Mouse (Mus musculus) liver (tissue): ENCODE measurements around the gene Kif27.

Experiments
- DNase-seq: peaks from one replicate; pipeline ENCODE4 v3.0.0-alpha.2; 2020; ENCODE audit warnings: mixed read lengths

Gene Kif27

DNA sequence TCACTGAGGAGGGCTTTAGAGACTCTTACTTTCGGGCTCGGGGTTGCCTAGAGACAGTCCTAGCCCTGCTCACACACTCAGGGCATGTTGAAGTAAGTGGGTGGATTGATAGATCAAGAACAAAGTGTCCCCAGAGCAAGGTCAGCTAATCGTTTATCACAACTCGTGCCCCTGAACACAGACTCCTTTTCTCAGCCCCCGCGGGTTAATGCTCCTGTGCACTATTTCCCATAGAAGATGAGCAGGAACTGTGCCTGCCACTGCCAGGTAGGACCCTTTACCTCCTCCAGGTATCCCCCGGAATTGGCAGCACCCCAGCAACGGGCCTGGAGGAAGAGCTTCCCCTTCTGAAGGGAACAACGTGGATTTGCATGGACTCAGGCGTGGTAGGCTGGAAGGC lies 82.7 kb downstream of the Kif27 start:
- no peak for DNase-seq

DNA sequence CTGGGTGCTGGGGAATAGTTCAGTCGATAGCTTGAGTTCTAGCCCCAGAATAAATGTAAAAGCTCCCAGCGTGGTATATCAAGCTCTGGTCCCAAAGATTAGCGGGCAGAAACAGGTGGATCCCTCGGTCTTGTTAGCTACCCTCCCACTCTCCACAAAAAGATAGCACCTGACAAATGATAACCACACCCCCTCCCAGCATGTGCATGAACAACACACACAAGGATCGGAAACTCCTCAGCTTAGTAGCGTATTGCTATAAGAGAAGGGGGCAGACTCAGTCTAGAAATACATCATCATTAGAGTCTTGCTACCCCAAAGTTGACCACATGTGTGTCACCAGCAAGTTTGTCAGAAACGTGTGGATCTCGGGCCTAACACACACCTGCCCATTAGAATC lies 83.3 kb downstream of the Kif27 start, which contains the start of gene Gkap1:
Gkap1 (minus strand) TSS at position 101 of the 400 bp plus-strand sequence.
- DNase-seq: no peak

DNA sequence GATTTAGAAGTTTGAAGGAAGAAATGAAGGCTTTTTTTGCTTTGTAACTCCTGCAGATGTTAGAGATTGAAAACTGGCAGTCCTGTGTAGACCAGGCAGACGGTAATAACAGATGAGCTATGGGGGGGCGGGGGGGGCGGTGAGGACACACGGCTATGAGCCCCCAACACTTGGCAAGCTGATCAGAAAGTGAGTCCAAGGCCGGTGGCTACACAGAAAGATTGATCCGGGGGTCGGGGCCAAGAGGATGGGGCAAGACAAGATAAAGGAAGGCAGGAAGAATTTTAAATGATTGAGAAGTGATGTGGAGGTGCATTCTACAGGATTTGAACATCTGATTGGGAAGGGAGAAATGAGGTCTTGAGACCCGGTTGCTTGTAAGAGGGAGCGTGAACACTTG lies 83.8 kb downstream of the Kif27 start:
- DNase-seq: no peak

GRCm38 (mm10) chr13:58274259-58274991 lies 84.5 kb downstream of the Kif27 start:
- peak; percentile 73 for DNase-seq

DNA sequence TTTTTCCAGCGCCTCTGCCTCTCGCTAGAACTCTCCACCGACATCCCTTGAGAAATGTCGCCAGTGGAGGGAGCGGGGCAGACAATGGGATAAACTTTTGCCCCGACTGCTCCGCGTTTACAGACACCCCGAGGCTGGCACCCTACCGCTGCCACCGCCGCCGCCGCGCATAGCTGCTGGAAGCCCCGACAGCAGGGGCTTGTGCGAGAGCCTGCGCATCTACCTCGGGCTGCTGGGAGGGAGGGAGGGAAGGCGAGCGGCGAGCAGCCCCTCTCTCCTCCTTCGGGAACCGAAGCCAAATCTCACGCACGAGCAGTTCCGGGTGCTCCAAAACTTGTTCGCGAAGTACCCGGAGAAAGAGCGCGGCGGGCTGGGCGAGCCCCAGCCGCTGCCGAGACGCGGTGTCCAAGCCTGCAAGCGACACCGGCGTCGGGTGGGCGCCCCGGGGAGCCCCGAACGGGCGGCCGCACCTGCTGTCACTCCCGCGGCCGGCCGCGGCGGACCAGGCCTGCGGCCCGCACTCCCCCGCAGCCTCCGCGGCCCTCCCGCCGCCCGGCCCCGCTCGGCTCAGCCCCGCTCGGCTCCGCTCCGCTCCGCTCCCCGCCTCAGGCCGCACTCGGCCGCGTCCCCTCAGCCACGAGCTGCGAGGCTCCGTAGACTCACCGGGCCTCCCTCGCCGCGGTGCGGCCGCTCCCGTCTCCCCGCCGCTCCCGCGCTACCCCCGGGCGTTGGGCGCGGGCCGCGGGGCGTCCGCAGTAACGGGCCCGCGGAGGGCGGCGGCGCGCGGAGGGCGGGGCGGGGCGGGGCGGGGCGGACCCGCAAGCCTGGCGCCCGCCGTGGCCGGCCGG lies 85.3 kb downstream of the Kif27 start:
- DNase-seq: peak; percentile 17

GRCm38 (mm10) chr13:58266864-58267263 lies 92.1 kb downstream of the Kif27 start:
- no peak for DNase-seq

GRCm38 (mm10) chr13:58263546-58263945 lies 95.4 kb downstream of the Kif27 start:
- DNase-seq: no peak

GRCm38 (mm10) chr13:58261674-58262073 lies 97.2 kb downstream of the Kif27 start:
- DNase-seq: no peak

DNA sequence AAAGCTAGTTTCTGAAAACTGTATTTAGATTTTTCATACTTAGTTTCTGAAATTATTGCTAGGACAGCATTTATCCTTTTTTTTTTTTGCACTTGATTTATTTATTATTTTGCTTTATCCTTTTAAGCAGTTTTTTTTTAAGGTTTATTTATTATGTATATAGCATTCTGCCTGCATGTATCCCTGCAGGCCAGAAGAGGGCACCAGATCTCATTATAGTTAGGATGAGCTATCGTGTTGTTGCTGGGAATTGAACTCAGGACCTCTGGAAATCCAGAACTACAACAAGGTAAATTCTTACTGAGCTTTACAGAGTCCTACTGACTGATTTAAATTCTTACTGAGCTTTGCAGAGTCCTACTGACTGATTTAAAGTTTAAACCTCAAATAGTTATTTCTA lies 105.7 kb downstream of the Kif27 start:
- no peak for DNase-seq

GRCm38 (mm10) chr13:58248957-58249356 lies 110.0 kb downstream of the Kif27 start:
- DNase-seq: no peak
